Mouse (Mus musculus): Measurements from ENCODE around the gene Mrps35.

GRCm38 (mm10) chr6:147010358-147010757 lies 32.2 kb upstream of the Mrps35 start:
- no peak for TF ChIP-seq CTCF (IDR thresholded peaks at IDR 0.05; ENCODE audit: low read depth)
- no peak for TF ChIP-seq EP300 (IDR thresholded peaks at IDR 0.05; ENCODE audit: low read depth)
